Mouse (Mus musculus) forebrain, embryonic 10.5 days (tissue): ENCODE results near the gene Tamm41. TPM values are rescaled to one million over a fixed set of nuclear protein-coding genes. Genes with fewer than 3 reads are reported as not detected.

Experiments used
- DNase-seq: peaks from one replicate; pipeline ENCODE4 v3.0.0-alpha.2; 2017; ENCODE audit warnings: low spot score; ENCODE audit errors: extremely low spot score
- H3K27ac ChIP-seq: fragments of 300-500 bp; sonication (generic); 2 replicates; pipeline ENCODE4 v1.5.1; 2016; ENCODE audit warnings: mild to moderate bottlenecking
- H3K27me3 ChIP-seq: fragments of 300-500 bp; sonication (generic); 2 replicates; pipeline ENCODE4 v1.6.1; 2016; ENCODE audit warnings: mild to moderate bottlenecking; ENCODE audit not compliant: poor library complexity, severe bottlenecking
- H3K36me3 ChIP-seq: fragments of 300-500 bp; sonication (generic); replicated peaks from 2 replicates; pipeline ENCODE4 v1.6.1; 2016; ENCODE audit warnings: mild to moderate bottlenecking, moderate library complexity
- H3K4me1 ChIP-seq: fragments of 300-500 bp; sonication (generic); 2 replicates; pipeline ENCODE4 v1.6.1; 2016
- H3K4me3 ChIP-seq: fragments of 300-500 bp; sonication (generic); 2 replicates; pipeline ENCODE4 v1.5.1; 2016; ENCODE audit warnings: mild to moderate bottlenecking, moderate library complexity
- H3K9me3 ChIP-seq: fragments of 300-500 bp; sonication (generic); 2 replicates; pipeline ENCODE4 v1.6.1; 2016; ENCODE audit warnings: mild to moderate bottlenecking, moderate library complexity
- WGBS: fragments of 180-500 bp; shearing (Covaris S2); methylation state at CpG from one replicate; pipeline ENCODE4 v1.1.7; 2016; 5-methylcytosine and 5-hydroxymethylcytosine counted together
- polyA plus RNA-seq: library from polyadenylated mRNA; unstranded; fragments of >200 nt; fragmentation: Nextera tagmentation; extraction: Ambion mirVana; gene quantifications from 2 replicates; pipeline ENCODE4 v1.2.1, GENCODE M21; 2016

Gene Tamm41
- polyA plus RNA-seq, 1 experiment from 2014 or later = 104 TPM

GRCm38 (mm10) chr6:115010815-115011214 lies 26.9 kb downstream of the Tamm41 start:
- Histone ChIP-seq H3K27me3 (no peaks in the 10 kb centered on the region), H3K36me3 (peaks cover 64% of the 10 kb centered on the region), H3K4me3 (no peak overlapping the region), H3K27ac (no peak overlapping the region), H3K9me3 (no peaks in the 10 kb centered on the region), H3K4me1 (peaks cover 30% of the 10 kb centered on the region)
- DNase-seq = no peak
- WGBS = 76% methylated on average over 9 of the region's 9 CpGs

DNA sequence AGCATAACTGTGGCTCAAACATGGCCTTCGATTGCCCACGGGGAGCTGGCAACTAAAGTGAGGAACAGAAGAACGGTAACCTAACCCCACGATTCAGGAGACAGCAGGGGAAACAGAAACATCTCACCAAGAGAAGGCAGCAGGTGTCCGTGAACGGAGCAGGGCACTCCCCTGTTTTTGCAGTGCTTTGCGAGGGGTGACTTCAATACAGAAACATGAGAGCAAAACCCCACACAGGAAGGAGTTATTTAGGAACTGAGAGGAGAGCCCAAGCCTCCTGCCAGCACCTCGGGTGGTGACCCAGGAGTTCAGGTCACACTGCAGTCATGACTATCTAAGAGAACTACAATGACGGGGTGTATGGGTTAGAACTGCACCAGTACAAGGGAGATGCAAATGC lies 27.4 kb downstream of the Tamm41 start:
- Histone ChIP-seq H3K4me3 (no peak overlapping the region), H3K27ac (no peak overlapping the region), H3K27me3 (no peaks in the 10 kb centered on the region), H3K4me1 (peaks cover 30% of the 10 kb centered on the region), H3K9me3 (no peaks in the 10 kb centered on the region), H3K36me3 (peaks cover 64% of the 10 kb centered on the region)
- no peak for DNase-seq
- 83% methylated on average over 9 of the region's 9 CpGs for WGBS

- DNase-seq = peak; percentile 73
- Histone ChIP-seq H3K36me3 (peaks cover 66% of the 10 kb centered on the region), H3K27ac (0 out of 2 replicates have a peak overlapping the region, but pooled peaks have one; percentile 72), H3K4me3 (no peak overlapping the region), H3K4me1 (peaks cover 30% of the 10 kb centered on the region), H3K27me3 (no peaks in the 10 kb centered on the region), H3K9me3 (no peaks in the 10 kb centered on the region)
- WGBS = 25% methylated on average over 5 of the region's 5 CpGs
Observed at GRCm38 (mm10) chr6:115007728-115008127, 29.9 kb downstream of the Tamm41 start.

GRCm38 (mm10) chr6:115006948-115007347 lies 30.7 kb downstream of the Tamm41 start:
- Histone ChIP-seq H3K4me3 (no peak overlapping the region), H3K36me3 (peaks cover 69% of the 10 kb centered on the region), H3K27me3 (no peaks in the 10 kb centered on the region), H3K4me1 (peaks cover 30% of the 10 kb centered on the region), H3K9me3 (no peaks in the 10 kb centered on the region), H3K27ac (peak overlapping the region; percentile 72)
- DNase-seq = no peak
- WGBS = 49% methylated on average over 6 of the region's 6 CpGs

GRCm38 (mm10) chr6:115006065-115006464 lies 31.6 kb downstream of the Tamm41 start:
- 80% methylated on average over 3 of the region's 3 CpGs for WGBS
- Histone ChIP-seq H3K27ac (no peak overlapping the region), H3K4me3 (no peak overlapping the region), H3K4me1 (peaks cover 29% of the 10 kb centered on the region), H3K9me3 (no peaks in the 10 kb centered on the region), H3K27me3 (no peaks in the 10 kb centered on the region), H3K36me3 (peaks cover 60% of the 10 kb centered on the region)
- no peak for DNase-seq

GRCm38 (mm10) chr6:115005351-115005890 lies 32.3 kb downstream of the Tamm41 start:
- 91% methylated on average over 8 of the region's 8 CpGs for WGBS
- Histone ChIP-seq H3K9me3 (no peaks in the 10 kb centered on the region), H3K4me3 (no peak overlapping the region), H3K27ac (no peak overlapping the region), H3K27me3 (no peaks in the 10 kb centered on the region), H3K36me3 (peaks cover 56% of the 10 kb centered on the region), H3K4me1 (peaks cover 22% of the 10 kb centered on the region)
- DNase-seq = no peak

DNA sequence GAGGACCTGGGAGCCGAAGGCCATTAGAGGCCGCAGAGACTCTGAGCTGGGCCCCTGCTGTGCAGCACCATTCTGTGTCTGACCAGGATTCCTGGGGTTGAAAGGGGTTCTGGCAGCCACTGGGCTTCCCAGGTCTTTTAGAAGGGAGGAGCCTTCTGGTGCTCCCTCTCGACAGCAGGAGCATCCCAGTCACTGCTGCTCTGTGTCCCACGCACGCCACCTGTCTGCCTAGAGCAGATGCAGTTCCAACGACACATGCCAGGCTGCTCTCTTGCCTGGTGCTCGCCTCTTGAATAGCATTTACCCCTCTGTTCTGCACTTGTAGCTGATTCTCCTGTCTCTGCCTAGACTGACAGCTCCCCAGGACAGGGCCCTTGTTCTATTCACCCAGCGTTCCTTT lies 33.0 kb downstream of the Tamm41 start:
- DNase-seq = no peak
- Histone ChIP-seq H3K9me3 (no peaks in the 10 kb centered on the region), H3K4me3 (no peak overlapping the region), H3K27ac (no peak overlapping the region), H3K36me3 (peaks cover 56% of the 10 kb centered on the region), H3K4me1 (peaks cover 18% of the 10 kb centered on the region), H3K27me3 (no peaks in the 10 kb centered on the region)
- WGBS = 81% methylated on average over 8 of the region's 8 CpGs

DNA sequence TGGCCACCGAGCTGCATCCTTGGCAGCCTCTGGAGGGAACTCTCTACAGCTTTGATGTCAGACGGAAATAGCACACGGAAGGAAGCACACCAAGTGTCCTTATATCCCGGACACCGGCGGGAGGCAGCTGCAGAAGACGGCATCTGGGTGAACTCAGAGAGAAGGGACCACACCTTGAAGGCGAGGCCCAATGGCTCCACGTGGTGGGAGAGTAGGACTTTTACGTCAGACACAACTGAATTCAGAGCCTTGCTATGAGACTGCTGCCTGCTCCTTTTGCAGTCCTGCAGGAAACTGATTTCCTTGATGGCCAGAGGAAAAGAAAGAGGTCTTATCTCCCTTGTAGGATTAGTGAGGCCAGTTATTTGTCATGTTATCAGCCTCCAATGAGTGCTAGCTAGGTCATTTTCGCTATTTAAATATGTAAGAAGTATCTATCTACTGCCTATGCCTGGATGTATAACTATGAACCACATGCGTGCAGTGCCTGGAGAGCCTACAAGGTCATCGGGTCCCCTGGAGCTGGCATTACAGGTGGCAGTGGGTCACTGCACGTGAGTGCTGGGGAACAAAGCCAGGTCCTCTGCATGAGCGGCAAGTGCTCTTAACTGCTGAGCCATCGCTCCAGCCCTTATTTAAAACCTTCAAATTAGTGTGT lies 39.2 kb downstream of the Tamm41 start:
- no peak for DNase-seq
- no peaks in the 10 kb centered on the region for H3K27me3 ChIP-seq
- peaks cover 25% of the 10 kb centered on the region for H3K36me3 ChIP-seq
- no peaks in the 10 kb centered on the region for H3K9me3 ChIP-seq
- H3K4me1 ChIP-seq = peaks cover 11% of the 10 kb centered on the region
- H3K4me3 ChIP-seq = no peak overlapping the region
- WGBS = 85% methylated on average over 16 of the region's 16 CpGs
- no peak overlapping the region for H3K27ac ChIP-seq

DNA sequence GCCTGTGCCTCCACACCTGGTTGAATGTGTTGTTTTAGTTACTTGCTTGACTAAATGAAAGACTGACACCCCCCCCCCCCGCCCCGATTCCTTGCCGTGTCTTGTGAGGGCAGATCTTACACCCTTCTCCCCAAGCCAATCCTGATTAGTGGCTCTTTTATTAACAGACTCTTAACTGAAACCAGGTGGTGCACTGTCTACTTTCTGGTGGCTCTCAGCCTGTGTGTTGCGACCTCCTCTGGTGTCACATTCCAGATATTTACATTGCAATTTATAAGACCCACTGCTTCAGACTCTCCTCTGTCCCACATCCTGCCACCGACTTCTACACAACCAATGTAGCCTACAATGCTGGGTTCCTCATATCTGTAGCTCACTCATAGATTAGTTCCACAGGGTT lies 40.2 kb downstream of the Tamm41 start:
- Histone ChIP-seq H3K4me3 (no peak overlapping the region), H3K9me3 (no peaks in the 10 kb centered on the region), H3K36me3 (peaks cover 16% of the 10 kb centered on the region), H3K4me1 (peaks cover 11% of the 10 kb centered on the region), H3K27ac (0 out of 2 replicates have a peak overlapping the region, but pooled peaks have one; percentile 25), H3K27me3 (no peaks in the 10 kb centered on the region)
- 52% methylated on average over 5 of the region's 5 CpGs for WGBS
- DNase-seq = no peak

DNA sequence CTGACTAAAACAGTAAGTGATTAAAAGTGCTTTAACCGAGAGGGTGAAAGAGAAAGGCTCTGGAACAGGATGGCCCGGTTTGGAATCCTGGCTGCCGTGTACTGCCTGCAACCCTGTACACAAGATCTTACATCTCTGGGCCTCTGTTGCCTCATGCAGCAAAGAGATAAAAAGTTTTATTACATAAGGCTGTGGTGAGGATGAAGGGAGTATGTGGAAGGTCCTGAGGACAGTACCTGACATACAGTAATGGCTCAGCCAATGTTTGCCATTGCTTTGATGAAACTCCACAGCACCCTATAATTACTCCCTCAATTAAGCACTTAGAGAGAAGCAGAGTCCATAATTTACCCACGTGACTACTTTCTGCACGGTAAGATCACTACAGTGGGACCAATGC lies 40.8 kb downstream of the Tamm41 start:
- H3K27ac ChIP-seq = peak overlapping the region; percentile 16; the same call in 1 of the 2 replicates
- 85% methylated on average over 5 of the region's 5 CpGs for WGBS
- no peak for DNase-seq
- H3K4me1 ChIP-seq = peaks cover 11% of the 10 kb centered on the region
- H3K4me3 ChIP-seq = no peak overlapping the region
- H3K36me3 ChIP-seq = peaks cover 14% of the 10 kb centered on the region
- no peaks in the 10 kb centered on the region for H3K27me3 ChIP-seq
- no peaks in the 10 kb centered on the region for H3K9me3 ChIP-seq

DNA sequence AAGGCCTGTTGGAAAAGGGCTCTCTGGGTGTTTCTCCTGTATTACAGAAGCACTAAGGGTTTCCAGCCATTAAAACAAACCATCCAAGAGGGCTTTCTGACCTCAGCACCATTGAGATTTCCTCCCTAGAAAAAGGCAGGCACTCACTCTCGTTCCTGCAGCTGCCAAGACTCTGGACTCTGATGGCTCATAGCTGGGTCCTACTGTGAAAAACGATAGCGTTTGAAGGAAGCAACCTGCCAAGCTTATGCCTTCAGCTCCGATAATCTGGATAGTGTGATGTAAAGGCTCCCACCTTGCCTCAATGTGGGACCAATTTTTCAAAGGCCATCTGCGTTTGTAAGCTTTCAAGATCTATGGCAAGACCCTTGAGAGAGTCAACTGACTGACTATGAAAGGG lies 43.6 kb downstream of the Tamm41 start:
- Histone ChIP-seq H3K27me3 (no peaks in the 10 kb centered on the region), H3K4me3 (no peak overlapping the region), H3K4me1 (peaks cover 16% of the 10 kb centered on the region), H3K27ac (no peak overlapping the region), H3K9me3 (no peaks in the 10 kb centered on the region), H3K36me3 (no peaks in the 10 kb centered on the region)
- 93% methylated on average over 5 of the region's 5 CpGs for WGBS
- DNase-seq = no peak

DNA sequence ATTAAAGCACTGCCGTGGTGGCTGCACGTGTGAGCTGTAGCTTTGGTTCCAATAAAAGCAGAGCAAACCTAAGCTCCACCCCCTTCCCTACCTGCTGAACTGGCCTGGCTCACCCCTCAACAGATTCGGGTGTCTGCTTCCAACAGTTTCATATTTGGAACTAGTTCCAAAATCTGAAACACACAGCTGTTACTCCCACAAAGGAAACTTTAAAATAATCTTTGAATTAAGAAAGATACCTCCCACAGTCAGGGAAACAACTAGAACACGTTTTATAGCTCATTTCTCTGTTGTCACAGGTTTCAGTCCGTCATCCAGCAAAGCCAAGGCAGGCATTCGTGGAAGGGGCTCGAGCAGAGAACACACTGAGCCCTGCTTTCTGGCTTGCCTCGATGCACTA lies 44.0 kb downstream of the Tamm41 start:
- H3K4me1 ChIP-seq = peaks cover 19% of the 10 kb centered on the region
- H3K36me3 ChIP-seq = no peaks in the 10 kb centered on the region
- no peak for DNase-seq
- H3K27me3 ChIP-seq = no peaks in the 10 kb centered on the region
- no peak overlapping the region for H3K4me3 ChIP-seq
- H3K27ac ChIP-seq = no peak overlapping the region
- WGBS = 82% methylated on average over 8 of the region's 8 CpGs
- H3K9me3 ChIP-seq = no peaks in the 10 kb centered on the region

DNA sequence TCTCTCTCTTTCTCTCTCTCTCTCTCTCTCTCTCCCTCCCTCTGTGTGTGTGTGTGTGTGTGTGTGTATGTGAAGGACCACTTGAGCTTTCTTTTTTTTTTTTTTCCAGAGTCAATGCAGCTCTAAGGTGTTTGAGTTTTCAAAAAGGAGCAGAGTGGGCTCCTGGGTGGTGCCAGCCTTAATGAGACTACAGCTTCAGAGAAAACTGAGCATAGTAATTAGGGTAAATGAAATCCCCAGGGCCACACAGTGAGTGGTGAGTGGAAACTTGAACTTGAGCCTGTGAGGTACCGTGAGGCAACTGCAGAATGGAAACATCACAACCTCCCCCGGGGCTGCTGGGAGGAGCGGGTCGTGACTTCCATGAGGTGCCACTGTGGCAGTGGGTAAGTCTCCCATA lies 45.8 kb downstream of the Tamm41 start:
- Histone ChIP-seq H3K36me3 (no peaks in the 10 kb centered on the region), H3K27ac (no peak overlapping the region), H3K27me3 (no peaks in the 10 kb centered on the region), H3K4me3 (no peak overlapping the region), H3K9me3 (no peaks in the 10 kb centered on the region), H3K4me1 (peaks cover 18% of the 10 kb centered on the region)
- WGBS = 87% methylated on average over 4 of the region's 4 CpGs
- no peak for DNase-seq
